Mouse (Mus musculus): ENCODE data around the gene Btbd9.

DNA sequence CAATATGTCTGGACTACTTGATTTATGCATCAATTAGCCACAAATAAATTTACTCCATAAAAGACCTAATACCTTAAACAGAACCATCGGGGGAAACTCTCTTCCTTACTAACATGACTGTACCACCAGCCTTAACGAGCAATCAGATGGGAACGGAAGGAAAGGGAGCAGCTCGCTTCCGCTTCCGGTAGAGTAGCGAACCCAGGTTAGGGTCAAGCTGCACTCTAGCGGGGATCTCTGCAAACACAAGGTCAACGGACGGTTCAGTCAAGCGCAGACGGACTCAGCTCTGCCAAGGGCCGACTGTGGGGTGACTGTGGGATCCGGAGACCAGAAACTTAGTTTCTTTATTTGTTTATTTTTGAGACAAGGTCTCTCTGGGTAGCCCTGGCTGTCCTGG is 25.9 kb upstream of the Btbd9 start:
- no peak for TF ChIP-seq CTCF (IDR thresholded peaks at IDR 0.05; ENCODE audit: extremely low read depth, insufficient read depth, insufficient read length, insufficient replicate concordance)
- no peak for TF ChIP-seq POLR2A (IDR thresholded peaks at IDR 0.05; ENCODE audit: low read depth, low read length)
